Mouse (Mus musculus) liver, postnatal 0 days (tissue): ENCODE data around the gene Cemip2. TPM values are rescaled to one million over a fixed set of nuclear protein-coding genes. Genes with fewer than 3 reads are reported as not detected.

ENCODE experiments used
- ATAC-seq: fragments of 200-750 bp; cut with Nextera tagmentation; 2 replicates; pipeline ENCODE4 v1.8.0; 2017; ENCODE audit warnings: mild to moderate bottlenecking, moderate library complexity
- DNase-seq: peaks from one replicate; pipeline ENCODE4 v3.0.0-alpha.2; 2016
- H3K27ac ChIP-seq: fragments of 300-500 bp; sonication (generic); 2 replicates; pipeline ENCODE4 v1.5.1; 2014; ENCODE audit warnings: antibody characterized with exemption, moderate library complexity, mild to moderate bottlenecking, low read depth
- H3K27me3 ChIP-seq: fragments of 300-500 bp; sonication (generic); 2 replicates; pipeline ENCODE4 v1.6.1; 2014; ENCODE audit warnings: low read length, control low read depth, mixed read lengths; ENCODE audit not compliant: insufficient read depth
- H3K36me3 ChIP-seq: fragments of 300-500 bp; sonication (generic); replicated peaks from 2 replicates; pipeline ENCODE4 v1.6.1; 2014; ENCODE audit warnings: mild to moderate bottlenecking, control low read depth, low read length, moderate library complexity, mixed read lengths; ENCODE audit not compliant: insufficient read depth
- H3K4me1 ChIP-seq: fragments of 300-500 bp; sonication (generic); 2 replicates; pipeline ENCODE4 v1.6.1; 2014; ENCODE audit warnings: antibody characterized with exemption, mild to moderate bottlenecking, control low read depth; ENCODE audit not compliant: insufficient read depth
- H3K4me2 ChIP-seq: fragments of 300-500 bp; sonication (generic); 2 replicates; pipeline ENCODE4 v1.6.1; 2014; ENCODE audit warnings: low read depth, mild to moderate bottlenecking, low read length, moderate library complexity, mixed read lengths
- H3K4me3 ChIP-seq: fragments of 300-500 bp; sonication (generic); 2 replicates; pipeline ENCODE4 v1.5.1; 2014; ENCODE audit warnings: low read depth, low read length
- H3K9ac ChIP-seq: fragments of 300-500 bp; sonication (generic); replicated peaks from 2 replicates; pipeline ENCODE4 v1.6.1; 2014; ENCODE audit warnings: mild to moderate bottlenecking, moderate library complexity
- H3K9me3 ChIP-seq: fragments of 300-500 bp; sonication (generic); 2 replicates; pipeline ENCODE4 v1.6.1; 2016; ENCODE audit warnings: mild to moderate bottlenecking, control low read depth, low read length, mixed read lengths
- CTCF ChIP-seq: sonication (generic); IDR thresholded peaks from 2 replicates; pipeline ENCODE4 v1.5.1; 2016; ENCODE audit warnings: antibody characterized with exemption, low read depth
- EP300 ChIP-seq: IDR thresholded peaks from 2 replicates; pipeline ENCODE4 v1.6.1; 2016; ENCODE audit warnings: antibody characterized with exemption, low read depth, mild to moderate bottlenecking
- WGBS: fragments of 180-500 bp; shearing (Covaris S2); extraction: QIAGEN DNeasy Blood & Tissue Kit; methylation state at CpG from one replicate; pipeline ENCODE4 v1.1.7; 2014; ENCODE audit not compliant: insufficient replicate concordance; 5-methylcytosine and 5-hydroxymethylcytosine counted together
- polyA plus RNA-seq: library from polyadenylated mRNA; unstranded; fragments of >200 nt; fragmentation: Nextera tagmentation; extraction: Ambion mirVana; gene quantifications from 2 replicates; pipeline ENCODE4 v1.2.1, GENCODE M21; 2015

Gene Cemip2
- polyA plus RNA-seq, 1 experiment from 2014 or later = 6.6 TPM

GRCm38 (mm10) chr19:21855421-21856128, 77.4 kb downstream of the Cemip2 start:
- H3K9ac ChIP-seq = no peak overlapping the region
- H3K4me1 ChIP-seq = no peaks in the 10 kb centered on the region
- H3K4me3 ChIP-seq = no peak overlapping the region
- no peak overlapping the region for H3K4me2 ChIP-seq
- ATAC-seq (no peak), DNase-seq (no peak)
- H3K36me3 ChIP-seq = peaks cover 53% of the 10 kb centered on the region
- WGBS = 77% methylated on average over 8 of the region's 8 CpGs
- H3K27ac ChIP-seq = no peak overlapping the region
- TF ChIP-seq CTCF = no peak
- no peak for TF ChIP-seq EP300
- no peaks in the 10 kb centered on the region for H3K9me3 ChIP-seq
- H3K27me3 ChIP-seq = no peaks in the 10 kb centered on the region

GRCm38 (mm10) chr19:21858846-21859521, 80.8 kb downstream of the Cemip2 start:
- no peaks in the 10 kb centered on the region for H3K9me3 ChIP-seq
- no peak overlapping the region for H3K4me2 ChIP-seq
- DNase-seq (no peak), ATAC-seq (no peak)
- H3K36me3 ChIP-seq = peaks cover 28% of the 10 kb centered on the region
- no peak overlapping the region for H3K27ac ChIP-seq
- H3K4me1 ChIP-seq = no peaks in the 10 kb centered on the region
- TF ChIP-seq EP300 (no peak), CTCF (no peak)
- no peaks in the 10 kb centered on the region for H3K27me3 ChIP-seq
- WGBS = 77% methylated on average over 12 of the region's 12 CpGs
- no peak overlapping the region for H3K4me3 ChIP-seq
- H3K9ac ChIP-seq = no peak overlapping the region

GRCm38 (mm10) chr19:21860132-21860531, 82.0 kb downstream of the Cemip2 start:
- WGBS = 57% methylated on average over 5 of the region's 5 CpGs
- Histone ChIP-seq H3K27me3 (no peaks in the 10 kb centered on the region), H3K4me1 (no peaks in the 10 kb centered on the region), H3K27ac (no peak overlapping the region), H3K4me2 (no peak overlapping the region), H3K4me3 (no peak overlapping the region), H3K9ac (no peak overlapping the region), H3K9me3 (no peaks in the 10 kb centered on the region), H3K36me3 (peaks cover 25% of the 10 kb centered on the region)
- TF ChIP-seq CTCF (no peak), EP300 (no peak)
- ATAC-seq (no peak), DNase-seq (peak; percentile 31)

GRCm38 (mm10) chr19:21860894-21861293, 82.8 kb downstream of the Cemip2 start:
- 81% methylated on average over 6 of the region's 6 CpGs for WGBS

GRCm38 (mm10) chr19:21862289-21862990, 84.3 kb downstream of the Cemip2 start:
- Histone ChIP-seq H3K4me3 (no peak overlapping the region), H3K27me3 (no peaks in the 10 kb centered on the region), H3K9ac (no peak overlapping the region), H3K9me3 (no peaks in the 10 kb centered on the region), H3K4me2 (no peak overlapping the region), H3K4me1 (no peaks in the 10 kb centered on the region), H3K27ac (0 out of 2 replicates have a peak overlapping the region, but pooled peaks have one; percentile 41), H3K36me3 (peaks cover 10% of the 10 kb centered on the region; the same call in 1 of the 2 replicates)
- peak; percentile 41; the same call in 1 of the 2 replicates for ATAC-seq
- DNase-seq = no peak
- WGBS = 71% methylated on average over 5 of the region's 5 CpGs
- TF ChIP-seq CTCF = no peak
- peak; percentile 34; the same call in 1 of the 2 replicates for TF ChIP-seq EP300

More at GRCm38 (mm10) chr19:21860894-21861293, 82.8 kb downstream of the Cemip2 start:
- H3K9me3 ChIP-seq = no peaks in the 10 kb centered on the region
- no peak overlapping the region for H3K9ac ChIP-seq
- H3K4me3 ChIP-seq = no peak overlapping the region
- no peak overlapping the region for H3K27ac ChIP-seq
- ATAC-seq (no peak), DNase-seq (no peak)
- H3K27me3 ChIP-seq = no peaks in the 10 kb centered on the region
- TF ChIP-seq EP300 = no peak
- no peak for TF ChIP-seq CTCF
- no peak overlapping the region for H3K4me2 ChIP-seq
- peaks cover 19% of the 10 kb centered on the region for H3K36me3 ChIP-seq
- H3K4me1 ChIP-seq = no peaks in the 10 kb centered on the region
